Mouse (Mus musculus) erythroid progenitor cell, adult 5-6 weeks (primary cell): ENCODE data around the gene Xpo4. TPM values are rescaled to one million over a fixed set of nuclear protein-coding genes. Genes with fewer than 3 reads are reported as not detected.

Source experiments
- ATAC-seq: replicated peaks from 2 replicates; pipeline ENCODE4 v1.8.0; 2016; ENCODE audit warnings: moderate number of reproducible peaks, mild to moderate bottlenecking, moderate TSS enrichment, inconsistent platforms; ENCODE audit not compliant: poor library complexity, low FRiP score, severe bottlenecking
- total RNA-seq, 2 experiments: library from RNA; stranded (forward) in 1 of 2; stranded (reverse) in 1 of 2; fragments of 150-400 nt in 1 of 2; fragments of 186-747, 209-891 nt in 1 of 2; gene quantifications; 2 replicates each; pipeline versions ENCODE4 v1.2.3 to v1.2.4; 2015 to 2017; ENCODE audit warnings: low replicate concordance in 2 of 2

Gene Xpo4
- total RNA-seq, 2 experiments from 2014 or later: 20.5 to 39.3 TPM

GRCm38 (mm10) chr14:57616339-57616965 is 48.8 kb downstream of the Xpo4 start:
- no peak for ATAC-seq

- ATAC-seq: no peak
Measured at GRCm38 (mm10) chr14:57615828-57616227, 49.4 kb downstream of the Xpo4 start.

- no peak for ATAC-seq
Measured at GRCm38 (mm10) chr14:57611034-57611433, 54.2 kb downstream of the Xpo4 start.

- ATAC-seq: no peak
Measured at GRCm38 (mm10) chr14:57609816-57610329, 55.4 kb downstream of the Xpo4 start.

DNA sequence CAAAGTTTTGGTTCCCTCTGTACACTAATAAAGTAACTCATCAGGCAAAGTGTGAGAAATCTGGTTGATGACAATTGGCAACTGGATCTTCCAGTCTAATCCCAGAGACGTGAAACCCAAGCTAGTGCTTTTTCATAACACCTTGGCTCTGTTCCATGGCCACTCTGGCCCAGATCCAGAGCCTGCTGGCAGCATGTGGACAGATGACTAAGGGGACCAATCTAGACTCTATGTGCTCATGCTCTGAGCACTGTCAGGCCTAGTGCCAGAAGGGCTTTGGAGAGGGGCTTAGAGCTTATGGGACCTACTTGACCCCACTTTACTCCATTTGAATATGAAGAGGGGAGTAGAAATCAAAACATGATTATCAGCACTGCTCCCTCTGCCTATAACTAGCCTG is 57.7 kb downstream of the Xpo4 start:
- 0 out of 2 replicates have a peak, but pooled peaks have one; percentile 52 for ATAC-seq

GRCm38 (mm10) chr14:57606663-57607365 is 58.4 kb downstream of the Xpo4 start:
- ATAC-seq: no peak

DNA sequence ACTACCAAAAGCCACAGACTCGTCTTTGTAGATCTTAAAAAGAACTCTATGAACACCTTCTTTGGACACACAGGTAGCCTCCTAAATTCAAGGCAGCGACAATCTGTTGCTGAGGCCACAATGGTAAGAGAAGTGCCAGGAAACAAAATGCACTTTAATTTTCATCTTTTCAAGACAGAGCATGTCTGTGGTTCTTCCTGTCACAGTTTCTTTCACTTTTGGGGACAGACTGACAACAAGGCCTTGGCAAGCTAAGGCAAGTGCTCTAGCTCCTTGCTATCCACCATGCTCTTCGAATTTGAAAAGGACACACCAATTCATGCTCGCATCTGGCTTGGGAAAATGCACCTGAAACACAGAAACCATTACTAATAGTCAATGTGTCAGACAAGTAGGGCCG is 72.0 kb downstream of the Xpo4 start:
- no peak for ATAC-seq

DNA sequence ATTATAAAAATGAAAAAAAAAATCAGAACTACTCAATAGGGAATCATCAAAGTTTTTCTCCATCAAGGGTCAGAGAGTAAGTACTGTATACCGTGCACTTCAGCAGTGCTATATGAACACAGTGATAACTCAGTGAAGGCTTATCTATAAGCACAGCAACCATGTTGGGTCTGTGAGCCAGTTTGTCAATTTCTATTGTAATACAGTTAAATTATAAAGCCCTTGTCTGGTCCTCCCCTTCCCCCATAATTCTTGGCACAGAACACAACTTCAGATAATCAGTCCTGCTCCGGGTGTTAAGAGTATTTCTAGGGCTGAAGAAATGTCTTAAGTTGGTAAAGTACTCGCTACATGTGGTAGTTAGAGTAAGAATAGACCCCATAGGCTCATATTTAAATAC is 73.4 kb downstream of the Xpo4 start:
- ATAC-seq: no peak

- no peak for ATAC-seq
Measured at GRCm38 (mm10) chr14:57576364-57577060, 88.7 kb downstream of the Xpo4 start.

DNA sequence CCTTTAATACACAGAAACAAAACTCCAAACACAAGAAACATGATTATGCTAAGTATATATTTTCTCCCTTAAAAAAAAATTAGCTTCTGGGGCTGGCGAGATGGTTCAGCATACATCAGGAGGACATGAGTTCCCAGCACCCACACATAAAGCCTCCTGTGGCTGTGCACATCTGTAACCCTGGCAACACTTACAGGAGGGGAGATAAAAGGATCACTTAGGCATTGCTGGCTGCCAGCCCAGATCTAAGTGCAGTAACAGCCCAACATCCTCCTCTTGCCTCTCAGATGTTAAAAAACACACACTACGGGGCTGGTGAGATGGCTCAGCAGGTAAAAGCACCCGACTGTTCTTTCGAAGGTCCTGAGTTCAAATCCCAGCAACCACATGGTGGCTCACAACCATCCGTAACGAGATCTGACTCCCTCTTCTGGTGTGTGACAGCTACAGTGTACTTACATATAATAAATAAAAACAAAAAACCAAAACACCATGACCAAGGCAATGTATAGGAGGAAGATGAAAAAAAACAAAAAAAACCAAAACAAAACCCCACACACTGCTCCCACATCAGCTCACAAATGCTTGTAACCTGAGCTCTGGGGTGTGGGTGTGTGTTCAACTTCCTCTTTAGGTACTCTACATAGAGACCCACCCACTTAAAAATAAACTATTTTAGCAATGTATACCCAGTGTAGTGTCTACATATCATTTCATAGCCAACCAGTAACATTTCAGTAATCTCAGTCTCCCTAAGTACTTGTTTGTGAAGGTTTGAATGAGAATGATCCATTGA is 90.2 kb downstream of the Xpo4 start:
- ATAC-seq: no peak

DNA sequence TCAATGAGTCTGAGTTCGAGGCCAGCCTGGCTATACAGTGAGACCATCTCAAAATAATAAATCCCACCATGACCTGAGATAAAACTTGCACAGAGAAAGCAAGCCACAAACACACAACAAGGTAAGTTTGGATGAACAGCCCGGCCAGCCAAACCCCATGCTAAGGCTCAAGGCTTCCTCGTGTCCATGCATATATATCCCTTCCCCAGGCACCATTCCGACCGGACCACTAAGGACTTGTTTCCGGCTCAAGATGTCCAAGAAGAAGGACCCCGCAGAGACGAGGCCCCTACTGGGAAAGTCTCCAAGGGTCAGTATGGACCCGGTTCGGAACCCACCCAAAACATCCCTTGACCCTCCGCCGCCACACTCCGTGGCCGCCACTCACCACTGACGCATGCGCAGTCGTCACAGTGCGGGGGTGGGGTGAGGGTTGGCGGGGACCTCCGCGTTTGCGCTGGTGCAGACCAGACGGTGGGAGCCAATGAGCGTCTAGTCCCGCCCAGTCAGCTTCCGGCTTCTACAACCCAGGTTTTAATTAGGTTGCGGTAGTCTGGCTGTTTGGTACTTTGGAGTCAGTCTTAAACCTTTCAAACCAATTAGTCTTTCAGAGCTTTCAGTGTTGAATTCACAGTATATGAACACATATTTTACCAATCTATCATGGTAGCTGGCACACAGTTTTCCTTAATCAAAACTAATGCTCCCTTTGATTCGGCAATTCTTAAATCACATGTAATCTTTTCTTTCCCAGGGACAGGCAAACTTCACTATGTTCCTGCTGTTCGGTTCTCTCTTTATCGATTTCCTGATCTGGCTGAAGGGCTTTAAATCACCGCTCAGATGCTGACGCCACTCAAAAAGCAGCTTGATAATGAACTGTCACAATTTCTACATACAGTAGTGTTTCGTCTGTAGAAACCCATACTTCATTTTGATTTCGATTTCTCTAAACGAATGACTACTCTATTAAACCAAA is 93.8 kb downstream of the Xpo4 start, which contains the start of gene Eef1akmt1:
Gene Eef1akmt1 (minus strand): TSS at position 458 of the 979 bp plus-strand sequence.
- ATAC-seq: peak; percentile 100

- ATAC-seq: no peak
Measured at GRCm38 (mm10) chr14:57565626-57566025, 99.6 kb downstream of the Xpo4 start.

- ATAC-seq: no peak
Measured at GRCm38 (mm10) chr14:57556922-57557321, 108.3 kb downstream of the Xpo4 start.

DNA sequence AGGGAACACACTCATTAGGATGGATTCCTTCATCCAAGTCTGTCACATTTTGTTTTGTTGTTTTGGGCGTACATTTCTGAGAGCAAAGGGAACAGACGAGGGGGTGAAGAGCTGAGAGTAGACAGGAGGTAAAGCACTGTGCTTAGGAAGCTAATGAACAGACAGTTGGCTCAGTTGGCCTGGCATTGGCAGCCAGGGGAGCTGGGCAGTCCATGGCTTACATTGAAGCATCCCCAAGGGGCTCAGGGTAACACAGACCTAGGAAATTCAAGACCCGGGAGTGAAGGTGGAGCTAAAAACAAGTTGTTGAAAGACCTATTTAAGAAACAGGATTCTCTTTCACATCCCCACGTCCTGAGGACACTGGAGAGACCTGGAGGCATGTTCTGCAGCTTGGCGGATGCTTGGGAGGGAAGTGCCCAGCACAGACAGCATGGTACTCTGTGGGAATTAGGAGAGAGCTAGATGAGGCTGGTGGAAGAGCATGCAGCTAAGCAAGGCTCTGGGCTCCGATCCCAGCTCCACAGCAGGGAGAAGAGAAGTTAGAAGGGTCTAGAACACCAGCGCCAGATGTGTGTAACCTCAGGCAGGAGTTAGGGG is 109.7 kb downstream of the Xpo4 start:
- ATAC-seq: no peak

DNA sequence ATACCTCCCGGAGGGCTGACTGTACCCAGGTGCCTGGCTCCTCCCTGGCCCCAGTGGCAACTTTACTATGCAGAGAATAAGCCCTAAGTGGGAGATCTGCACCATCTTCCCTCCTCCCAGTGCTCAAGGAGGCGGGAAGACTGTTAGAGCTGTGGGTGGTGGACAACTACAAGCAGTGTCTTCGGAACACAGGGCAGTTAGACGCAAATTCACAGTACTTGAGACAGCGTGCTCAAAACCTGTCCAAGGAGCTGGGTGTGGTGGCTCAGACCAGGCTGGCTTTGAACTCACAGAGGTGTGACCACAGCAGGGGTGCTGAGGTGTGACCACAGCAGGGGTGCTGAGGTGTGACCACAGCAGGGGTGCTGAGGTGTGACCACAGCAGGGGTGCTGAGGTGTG is 110.8 kb downstream of the Xpo4 start:
- ATAC-seq: no peak

DNA sequence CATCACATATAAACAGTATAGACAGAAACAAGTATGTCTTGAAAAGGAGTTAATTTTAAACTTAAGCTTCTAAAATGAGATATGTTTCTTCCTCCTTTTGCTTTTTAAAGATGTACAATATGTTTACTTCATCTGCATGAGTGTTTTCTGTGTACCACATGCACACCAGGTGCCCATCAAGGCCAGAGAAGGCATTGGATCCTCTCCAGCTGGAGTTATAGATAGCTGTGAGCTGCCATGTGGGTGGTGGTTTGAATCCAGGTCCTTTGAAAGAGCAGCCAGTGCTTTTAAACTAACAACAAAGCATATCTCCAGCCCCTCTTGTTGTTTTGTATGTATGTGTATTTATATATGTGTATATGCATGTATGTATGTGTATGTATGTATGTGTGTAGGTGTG is 112.3 kb downstream of the Xpo4 start:
- ATAC-seq: no peak

GRCm38 (mm10) chr14:57547062-57547461 is 118.2 kb downstream of the Xpo4 start:
- ATAC-seq: no peak

GRCm38 (mm10) chr14:57546557-57547021 is 118.6 kb downstream of the Xpo4 start:
- no peak for ATAC-seq
